Mouse (Mus musculus): ENCODE data around the gene Dll4. TPM values are rescaled to one million over a fixed set of nuclear protein-coding genes. Genes with fewer than 3 reads are reported as not detected.

Gene Dll4
- total and polyA plus RNA-seq, 3 experiments = 0.12 to 0.13 TPM; not detected in 1

- no peak for DNase-seq (ENCODE audit: extremely low read depth)
- dilution Hi-C loops (cut with MboI; ENCODE audit: extremely low pct_ligation_motif_present, extremely low pct_unique_long_range_greater_than_20kb, low sequenced_read_pairs) = no loop called here
- H3K9ac ChIP-seq (ENCODE audit: insufficient read depth, low read depth) = no peak overlapping the region
Observed at GRCm38 (mm10) chr2:119320571-119320970, 5.0 kb upstream of the Dll4 start.

GRCm38 (mm10) chr2:119321771-119322586 is 3.6 kb upstream of the Dll4 start:
- H3K4me1 ChIP-seq (ENCODE audit: control insufficient read depth in 1 of 2, insufficient read depth in 2 of 2) = peaks cover 9 to 36% of the 10 kb centered on the region in 2 experiments
- H3K4me3 ChIP-seq (replicated peaks in 1 of 3; ENCODE audit: low read depth in 2 of 3, low read length in 2 of 3, poor library complexity in 1 of 3) = no peak overlapping the region

More at GRCm38 (mm10) chr2:119320571-119320970, 5.0 kb upstream of the Dll4 start:
- Histone ChIP-seq H3K4me1 (ENCODE audit: control insufficient read depth in 1 of 2, insufficient read depth in 2 of 2) (peaks cover 9 to 23% of the 10 kb centered on the region in 2 experiments), H3K4me2 (ENCODE audit: insufficient read depth, low read depth, poor library complexity, severe bottlenecking) (no peak overlapping the region), H3K27ac (ENCODE audit: insufficient read depth, low read depth) (no peak overlapping the region), H3K79me2 (replicated peaks; ENCODE audit: control insufficient read depth, extremely low read depth, insufficient read depth, poor library complexity, severe bottlenecking) (no peaks in the 10 kb centered on the region), H3K36me3 (replicated peaks in 1 of 2; ENCODE audit: control insufficient read depth in 1 of 2, insufficient read depth in 1 of 2, low read length in 1 of 2) (no peaks in the 10 kb centered on the region), H3K4me3 (replicated peaks in 1 of 3; ENCODE audit: low read depth in 2 of 3, low read length in 2 of 3, poor library complexity in 1 of 3) (no peak overlapping the region), H3K9me3 (replicated peaks; ENCODE audit: low read length) (peaks cover 22% of the 10 kb centered on the region), H3K27me3 (replicated peaks) (peaks cover 13% of the 10 kb centered on the region)
- in situ Hi-C loops (cut with MboI; ENCODE audit: low pct_ligation_motif_present, low pct_unique_long_range_greater_than_20kb, low sequenced_read_pairs) = no loop called here
- TF ChIP-seq MEF2A (IDR thresholded peaks at IDR 0.05; ENCODE audit: borderline replicate concordance, low read depth, low read length) = no peak
- no peak for TF ChIP-seq ZMIZ1 (IDR thresholded peaks at IDR 0.05; ENCODE audit: low read depth, low read length)
- TF ChIP-seq UBTF (IDR thresholded peaks at IDR 0.05; ENCODE audit: low read depth, low read length) = no peak
- TF ChIP-seq SIN3A (IDR thresholded peaks at IDR 0.05; ENCODE audit: low read length) = no peak
- TF ChIP-seq IRF4 (IDR thresholded peaks at IDR 0.05; ENCODE audit: low read depth, low read length) = no peak
- TF ChIP-seq CHD2 (IDR thresholded peaks at IDR 0.05; ENCODE audit: low read length) = no peak
- TF ChIP-seq SMC3 (IDR thresholded peaks at IDR 0.05; ENCODE audit: low read depth, low read length) = no peak
- no peak for TF ChIP-seq JUN (IDR thresholded peaks at IDR 0.05; ENCODE audit: insufficient read depth, low read depth, low read length)
- TF ChIP-seq POLR2A (IDR thresholded peaks at IDR 0.05; ENCODE audit: low read depth, low read length) = no peak
- TF ChIP-seq MAX (IDR thresholded peaks at IDR 0.05; ENCODE audit: low read length) = no peak

More at GRCm38 (mm10) chr2:119321771-119322586, 3.6 kb upstream of the Dll4 start:
- in situ Hi-C loops (cut with MboI; ENCODE audit: low pct_ligation_motif_present, low pct_unique_long_range_greater_than_20kb, low sequenced_read_pairs) (no loop called here), dilution Hi-C loops (cut with MboI; ENCODE audit: extremely low pct_ligation_motif_present, extremely low pct_unique_long_range_greater_than_20kb, low sequenced_read_pairs) (no loop called here)
- DNase-seq (ENCODE audit: extremely low read depth) = no peak
- no peak overlapping the region for H3K4me2 ChIP-seq (ENCODE audit: insufficient read depth, low read depth, poor library complexity, severe bottlenecking)
- H3K9me3 ChIP-seq (replicated peaks; ENCODE audit: low read length) = peaks cover 15% of the 10 kb centered on the region
- no peaks in the 10 kb centered on the region for H3K79me2 ChIP-seq (replicated peaks; ENCODE audit: control insufficient read depth, extremely low read depth, insufficient read depth, poor library complexity, severe bottlenecking)
- TF ChIP-seq SMC3 (IDR thresholded peaks at IDR 0.05; ENCODE audit: low read depth, low read length) (no peak), ZNF384 (IDR thresholded peaks at IDR 0.05; ENCODE audit: low read depth, low read length) (no peak), CHD1 (IDR thresholded peaks at IDR 0.05; ENCODE audit: low read depth, low read length) (no peak), NELFE (IDR thresholded peaks at IDR 0.05; ENCODE audit: low read depth, low read length) (no peak), NRF1 (IDR thresholded peaks at IDR 0.05; ENCODE audit: low read depth, low read length) (no peak), GABPA (IDR thresholded peaks at IDR 0.05; ENCODE audit: insufficient replicate concordance, low read depth, low read length) (no peak), POLR2A (IDR thresholded peaks at IDR 0.05; ENCODE audit: low read depth, low read length) (no peak), ETS1 (conservative IDR thresholded peaks at IDR 0.05; ENCODE audit: low read depth, low read length) (no peak)
- H3K27ac ChIP-seq (ENCODE audit: insufficient read depth, low read depth) = no peak overlapping the region
- peaks cover 26% of the 10 kb centered on the region for H3K27me3 ChIP-seq (replicated peaks)
- no peaks in the 10 kb centered on the region for H3K36me3 ChIP-seq (replicated peaks in 1 of 2; ENCODE audit: control insufficient read depth in 1 of 2, insufficient read depth in 1 of 2, low read length in 1 of 2)
- no peak overlapping the region for H3K9ac ChIP-seq (ENCODE audit: insufficient read depth, low read depth)
